Mouse (Mus musculus) heart, embryonic 11.5 days (tissue): ENCODE data around the gene Prdm1. TPM values are rescaled to one million over a fixed set of nuclear protein-coding genes. Genes with fewer than 3 reads are reported as not detected.

Experiments used
- ATAC-seq: fragments of 200-750 bp; cut with Nextera tagmentation; replicated peaks from 2 replicates; pipeline ENCODE4 v1.8.0; 2017; ENCODE audit warnings: moderate library complexity; ENCODE audit not compliant: insufficient number of reproducible peaks, low FRiP score, low TSS enrichment
- H3K27ac ChIP-seq: fragments of 300-500 bp; sonication (generic); 2 replicates; pipeline ENCODE4 v1.5.1; 2014; ENCODE audit warnings: mild to moderate bottlenecking, low read depth, low read length
- H3K27me3 ChIP-seq: fragments of 300-500 bp; sonication (generic); 2 replicates; pipeline ENCODE4 v1.6.1; 2014; ENCODE audit warnings: mild to moderate bottlenecking, low read length, mixed read lengths; ENCODE audit not compliant: control insufficient read depth, insufficient read depth
- H3K36me3 ChIP-seq: fragments of 300-500 bp; sonication (generic); 2 replicates; pipeline ENCODE4 v1.6.1; 2014; ENCODE audit warnings: mild to moderate bottlenecking, low read length, moderate library complexity, mixed read lengths; ENCODE audit not compliant: control insufficient read depth, insufficient read depth
- H3K4me1 ChIP-seq: fragments of 300-500 bp; sonication (generic); 2 replicates; pipeline ENCODE4 v1.6.1; 2014; ENCODE audit warnings: low read length; ENCODE audit not compliant: control insufficient read depth, insufficient read depth
- H3K4me2 ChIP-seq: fragments of 300-500 bp; sonication (generic); 2 replicates; pipeline ENCODE4 v1.6.1; 2014; ENCODE audit warnings: mild to moderate bottlenecking, moderate library complexity
- H3K4me3 ChIP-seq: fragments of 300-500 bp; sonication (generic); 2 replicates; pipeline ENCODE4 v1.5.1; 2014; ENCODE audit warnings: low read depth, low read length
- H3K9ac ChIP-seq: fragments of 300-500 bp; sonication (generic); 2 replicates; pipeline ENCODE4 v1.6.1; 2014; ENCODE audit warnings: mild to moderate bottlenecking, low read depth, low read length, moderate library complexity
- H3K9me3 ChIP-seq: fragments of 300-500 bp; sonication (generic); replicated peaks from 2 replicates; pipeline ENCODE4 v1.6.1; 2016; ENCODE audit warnings: low read length; ENCODE audit not compliant: control insufficient read depth
- WGBS: fragments of 180-500 bp; shearing (Covaris S2); extraction: QIAGEN DNeasy Blood & Tissue Kit; methylation state at CpG from one replicate; pipeline ENCODE4 v1.1.7; 2014; ENCODE audit not compliant: insufficient replicate concordance; 5-methylcytosine and 5-hydroxymethylcytosine counted together
- polyA plus RNA-seq: library from polyadenylated mRNA; unstranded; fragments of >200 nt; fragmentation: Nextera tagmentation; extraction: Ambion mirVana; gene quantifications from 2 replicates; pipeline ENCODE4 v1.2.1, GENCODE M21; 2014

Prdm1 gene
- polyA plus RNA-seq, 1 experiment from 2014 or later: 0.36 TPM

DNA sequence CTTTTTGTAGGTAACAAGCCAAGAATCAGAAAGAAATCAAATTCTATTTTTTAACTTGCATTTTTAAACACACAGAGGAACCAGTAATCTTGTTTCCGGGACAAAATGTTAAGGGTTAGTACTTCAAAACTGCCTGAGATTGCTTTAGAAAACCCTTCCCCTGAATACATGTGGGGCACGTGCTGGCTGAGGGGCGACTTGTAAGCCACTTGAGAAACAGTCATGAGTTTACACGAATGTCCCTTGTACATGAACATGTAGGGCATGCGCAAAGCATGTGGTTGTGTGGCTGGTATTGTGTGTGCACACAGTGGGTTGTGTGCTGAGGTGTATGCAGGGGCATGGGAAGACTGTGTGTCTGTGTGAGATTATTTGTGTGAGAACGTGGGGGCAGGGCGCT, 19.7 kb downstream of the Prdm1 start:
- no peak overlapping the region for H3K27ac ChIP-seq
- WGBS: 77% methylated on average over 7 of the region's 7 CpGs
- H3K9me3 ChIP-seq: no peaks in the 10 kb centered on the region
- no peak overlapping the region for H3K4me2 ChIP-seq
- H3K36me3 ChIP-seq: no peaks in the 10 kb centered on the region
- peaks cover 4% of the 10 kb centered on the region; the same call in 1 of the 2 replicates for H3K27me3 ChIP-seq
- H3K4me1 ChIP-seq: no peaks in the 10 kb centered on the region
- H3K4me3 ChIP-seq: no peak overlapping the region
- ATAC-seq: no peak
- H3K9ac ChIP-seq: no peak overlapping the region

DNA sequence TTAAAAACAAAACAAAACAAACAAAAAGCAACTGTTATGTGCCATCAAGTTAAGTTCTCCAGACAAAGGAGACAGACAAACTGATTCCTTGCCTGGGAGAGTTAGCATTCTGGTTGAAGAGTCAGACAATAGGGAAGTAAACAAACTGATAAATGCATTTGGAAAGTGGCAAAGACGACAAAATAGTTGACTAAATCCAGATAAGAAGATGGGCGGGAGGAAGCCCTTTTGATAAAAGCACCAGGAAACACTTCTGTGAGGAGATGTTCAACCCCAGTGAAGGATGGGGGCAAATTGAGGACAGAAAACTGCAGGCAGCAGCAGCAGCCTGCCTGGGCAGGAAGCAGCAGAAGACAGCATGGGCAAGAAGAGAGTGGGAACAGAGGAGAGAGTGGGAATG, 20.3 kb downstream of the Prdm1 start:
- WGBS: 18% methylated on average over 2 of the region's 2 CpGs
- no peak for ATAC-seq

DNA sequence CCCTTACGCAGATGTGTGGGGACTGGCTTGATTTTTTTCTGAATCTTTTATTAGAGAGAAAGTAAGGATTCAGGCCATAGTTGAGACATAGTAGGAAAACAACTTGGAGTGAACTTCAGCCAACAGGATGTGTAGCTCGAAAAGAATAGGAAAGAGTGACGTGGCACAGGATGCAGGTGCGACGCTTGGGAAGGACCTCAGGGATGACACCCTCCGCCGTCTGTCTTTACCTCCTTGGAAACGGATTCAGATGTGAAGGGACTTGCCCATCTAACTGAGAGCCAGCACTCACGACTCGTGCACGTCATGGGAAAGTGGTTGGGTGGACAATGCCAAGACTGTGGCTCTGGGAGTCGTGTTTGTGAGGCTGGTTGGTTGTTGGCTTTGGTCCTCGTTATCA, 25.4 kb downstream of the Prdm1 start:
- no peaks in the 10 kb centered on the region for H3K4me1 ChIP-seq
- no peak overlapping the region for H3K4me3 ChIP-seq
- H3K9me3 ChIP-seq: no peaks in the 10 kb centered on the region
- no peaks in the 10 kb centered on the region for H3K36me3 ChIP-seq
- peaks cover 4% of the 10 kb centered on the region; the same call in 1 of the 2 replicates for H3K27me3 ChIP-seq
- no peak overlapping the region for H3K27ac ChIP-seq
- no peak overlapping the region for H3K4me2 ChIP-seq
- no peak for ATAC-seq
- H3K9ac ChIP-seq: no peak overlapping the region
- WGBS: 66% methylated on average over 13 of the region's 13 CpGs

More for the DNA sequence above, 20.3 kb downstream of the Prdm1 start:
- Histone ChIP-seq H3K27ac (no peak overlapping the region), H3K4me3 (no peak overlapping the region), H3K36me3 (no peaks in the 10 kb centered on the region), H3K27me3 (peaks cover 4% of the 10 kb centered on the region; the same call in 1 of the 2 replicates), H3K4me1 (no peaks in the 10 kb centered on the region), H3K9me3 (no peaks in the 10 kb centered on the region), H3K4me2 (no peak overlapping the region), H3K9ac (no peak overlapping the region)

DNA sequence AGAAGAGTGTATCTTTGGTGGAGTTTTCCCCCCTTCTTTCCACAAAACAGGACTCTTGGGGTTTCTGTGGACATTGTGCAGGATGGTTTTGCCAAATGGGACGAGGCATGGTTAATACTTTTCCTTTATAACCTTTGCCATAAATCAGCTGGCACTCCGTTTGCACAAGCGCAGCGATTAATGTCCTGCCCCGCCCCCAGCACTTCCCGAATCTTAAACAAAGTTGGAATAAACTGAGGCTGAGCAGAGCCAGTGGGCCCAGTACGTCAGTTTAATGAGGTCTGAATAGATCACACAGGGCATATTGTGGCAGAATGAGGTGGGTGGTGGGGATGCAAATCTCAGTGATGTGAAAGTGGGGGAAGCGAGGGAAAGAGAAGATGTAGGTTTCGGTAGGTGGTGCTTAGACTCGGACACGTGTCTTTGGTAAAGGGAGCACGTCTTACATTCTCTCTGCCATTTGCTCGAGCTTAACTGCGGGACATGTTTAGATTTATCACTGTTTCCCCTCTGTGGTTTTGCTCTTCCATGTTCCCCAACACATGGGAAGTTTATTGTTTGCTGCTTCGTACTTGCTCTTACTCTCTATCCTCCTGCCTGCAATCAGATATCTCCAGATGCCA, 28.3 kb downstream of the Prdm1 start:
- ATAC-seq: no peak
- no peak overlapping the region for H3K4me3 ChIP-seq

DNA sequence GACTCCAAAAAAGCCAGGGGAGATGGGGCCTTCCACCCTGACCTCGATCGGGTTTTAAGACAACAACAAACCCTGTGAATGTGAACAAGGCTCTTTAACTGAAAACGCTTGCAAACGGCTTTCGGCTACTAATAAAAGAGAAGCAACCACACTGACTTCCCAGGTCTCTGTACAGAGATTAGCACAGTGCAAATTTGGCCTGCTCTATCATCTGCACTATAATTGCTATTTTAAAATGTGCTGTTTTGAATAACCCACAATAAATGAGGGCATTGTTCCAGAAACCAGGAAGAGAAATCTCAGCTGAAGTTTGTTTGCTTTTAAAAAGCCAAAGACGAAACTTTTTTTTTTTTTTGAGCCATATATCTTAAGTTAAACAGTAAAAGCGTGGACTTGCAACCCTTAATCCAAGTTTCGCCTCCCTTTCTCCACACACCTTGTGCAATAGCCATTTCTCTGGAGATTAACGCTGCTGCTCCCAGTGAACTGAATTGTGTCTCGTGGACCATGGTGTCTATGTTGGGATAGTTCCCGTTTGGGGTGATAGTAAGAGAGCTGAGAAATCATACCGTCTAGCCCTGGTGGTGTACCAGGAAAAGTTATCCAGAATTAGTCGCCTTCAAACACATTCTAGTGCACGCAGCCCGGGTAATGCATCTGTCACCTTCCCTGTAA, 34.3 kb downstream of the Prdm1 start:
- no peaks in the 10 kb centered on the region for H3K36me3 ChIP-seq
- 69% methylated on average over 15 of the region's 15 CpGs for WGBS
- H3K4me2 ChIP-seq: no peak overlapping the region

More for the DNA sequence above, 28.3 kb downstream of the Prdm1 start:
- Histone ChIP-seq H3K27ac (no peak overlapping the region), H3K9me3 (no peaks in the 10 kb centered on the region), H3K27me3 (no peaks in the 10 kb centered on the region), H3K36me3 (no peaks in the 10 kb centered on the region), H3K9ac (no peak overlapping the region), H3K4me2 (no peak overlapping the region), H3K4me1 (no peaks in the 10 kb centered on the region)
- WGBS: 71% methylated on average over 15 of the region's 15 CpGs

DNA sequence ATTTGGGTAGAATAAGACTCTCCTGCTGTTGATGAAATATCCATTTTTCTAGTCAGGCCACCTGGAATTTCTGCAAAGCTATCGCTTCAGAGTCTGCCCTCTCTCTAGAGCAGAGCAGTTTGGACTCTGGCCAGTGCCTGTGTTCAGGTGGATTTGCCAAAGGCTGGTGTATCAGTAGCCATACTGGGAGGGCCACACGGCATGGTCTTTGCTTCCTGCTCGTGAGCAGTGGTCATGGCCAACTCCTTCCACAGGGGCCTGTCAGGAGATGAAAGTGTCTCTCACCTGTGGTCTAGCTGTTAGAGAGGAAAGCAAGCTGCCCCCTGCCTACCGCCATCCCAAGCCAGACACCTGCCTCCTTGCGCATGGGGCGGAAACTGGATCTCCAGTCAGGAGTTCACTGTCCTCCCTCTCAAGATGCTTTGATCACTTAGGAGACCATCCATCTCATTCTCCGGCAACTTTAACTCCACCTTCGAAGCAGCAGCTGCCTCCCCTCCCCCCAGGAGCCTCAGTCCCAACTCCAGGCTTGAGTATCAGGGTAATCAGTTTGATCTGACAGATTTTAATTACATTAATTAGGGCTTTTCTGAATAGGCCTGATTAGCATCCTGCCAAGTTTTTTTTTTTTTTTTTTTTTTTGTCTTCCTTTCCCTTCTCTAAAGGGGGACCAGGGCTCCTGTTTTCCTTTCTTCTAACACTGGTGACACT, 35.3 kb downstream of the Prdm1 start:
- no peaks in the 10 kb centered on the region for H3K4me1 ChIP-seq
- 46% methylated on average over 8 of the region's 8 CpGs for WGBS
- no peak overlapping the region for H3K4me2 ChIP-seq
- no peaks in the 10 kb centered on the region for H3K27me3 ChIP-seq
- no peak overlapping the region for H3K4me3 ChIP-seq
- H3K36me3 ChIP-seq: no peaks in the 10 kb centered on the region
- no peak for ATAC-seq
- no peaks in the 10 kb centered on the region for H3K9me3 ChIP-seq
- H3K27ac ChIP-seq: no peak overlapping the region
- no peak overlapping the region for H3K9ac ChIP-seq

More for the DNA sequence above, 34.3 kb downstream of the Prdm1 start:
- no peak for ATAC-seq
- H3K27me3 ChIP-seq: no peaks in the 10 kb centered on the region
- no peak overlapping the region for H3K9ac ChIP-seq
- H3K4me3 ChIP-seq: no peak overlapping the region
- H3K9me3 ChIP-seq: no peaks in the 10 kb centered on the region
- H3K27ac ChIP-seq: no peak overlapping the region
- no peaks in the 10 kb centered on the region for H3K4me1 ChIP-seq

DNA sequence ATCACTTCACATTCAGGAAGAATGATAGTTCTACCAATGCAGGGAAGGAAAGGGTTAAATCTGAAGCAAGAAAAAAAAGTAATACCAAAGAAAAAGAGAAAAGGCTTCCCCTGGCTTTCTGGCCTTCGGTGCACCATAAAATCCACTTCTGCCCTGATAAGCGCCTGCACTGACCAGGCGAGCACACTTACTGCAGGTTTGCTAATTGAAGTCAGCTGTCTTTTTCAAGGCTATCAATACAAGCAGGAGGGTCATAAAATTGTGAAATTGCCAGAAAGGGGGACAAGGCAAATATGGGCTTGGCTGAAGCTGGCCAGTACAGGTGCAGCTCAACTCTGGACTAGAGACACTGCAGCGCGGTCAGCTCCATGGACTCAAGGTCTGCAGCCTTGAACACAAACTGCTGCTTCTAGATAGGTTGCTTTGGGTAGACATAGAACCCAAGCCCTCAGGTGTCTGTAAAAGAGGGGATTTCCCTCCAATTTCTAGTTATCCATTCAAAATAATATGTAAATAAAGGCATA, 37.3 kb downstream of the Prdm1 start:
- Histone ChIP-seq H3K9me3 (no peaks in the 10 kb centered on the region), H3K36me3 (no peaks in the 10 kb centered on the region), H3K4me1 (no peaks in the 10 kb centered on the region), H3K27me3 (no peaks in the 10 kb centered on the region; the same call in 1 of the 2 replicates), H3K4me3 (no peak overlapping the region), H3K27ac (no peak overlapping the region), H3K9ac (no peak overlapping the region), H3K4me2 (no peak overlapping the region)
- ATAC-seq: no peak
- 72% methylated on average over 5 of the region's 5 CpGs for WGBS

DNA sequence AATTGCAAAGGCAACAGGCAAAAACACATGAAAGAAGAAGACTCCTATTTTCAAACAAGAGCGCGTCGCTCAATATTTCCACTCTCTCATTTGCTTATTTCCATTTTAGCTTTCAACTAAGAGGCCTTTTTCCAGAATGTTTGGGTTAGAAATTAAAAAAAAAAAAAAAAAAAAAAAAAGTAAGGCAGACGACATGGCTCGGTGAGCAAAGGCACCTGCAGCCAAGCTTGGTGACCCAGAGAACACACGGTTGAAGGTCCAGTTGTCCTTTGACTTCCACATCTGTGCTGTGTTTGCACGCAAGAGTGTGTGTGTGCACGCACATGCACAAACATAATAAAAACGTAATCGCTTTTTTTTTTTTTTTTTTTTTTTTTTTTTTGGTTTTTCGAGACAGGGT, 41.2 kb downstream of the Prdm1 start:
- Histone ChIP-seq H3K9ac (no peak overlapping the region), H3K36me3 (no peaks in the 10 kb centered on the region), H3K4me2 (no peak overlapping the region), H3K27me3 (peaks cover 15% of the 10 kb centered on the region), H3K4me3 (no peak overlapping the region), H3K27ac (no peak overlapping the region), H3K9me3 (no peaks in the 10 kb centered on the region), H3K4me1 (no peaks in the 10 kb centered on the region)
- whole genome bisulfite sequencing: 92% methylated on average over 10 of the region's 11 CpGs
- no peak for ATAC-seq
